Mouse (Mus musculus) kidney, adult 2 months (tissue): ENCODE measurements around the gene Traf3ip2.

Source experiments
- CTCF ChIP-seq: fragments of 200-500 bp; conservative IDR thresholded peaks from 2 replicates; pipeline ENCODE4 v1.5.1; 2011; ENCODE audit warnings: low read depth, mild to moderate bottlenecking, control low read depth, low read length, moderate library complexity, mixed read lengths; ENCODE audit not compliant: insufficient read depth, insufficient read length
- POLR2A ChIP-seq: fragments of 200-500 bp; IDR thresholded peaks from one replicate; pipeline ENCODE4 v1.6.1; 2011; ENCODE audit warnings: low read depth, low read length, control low read depth

DNA sequence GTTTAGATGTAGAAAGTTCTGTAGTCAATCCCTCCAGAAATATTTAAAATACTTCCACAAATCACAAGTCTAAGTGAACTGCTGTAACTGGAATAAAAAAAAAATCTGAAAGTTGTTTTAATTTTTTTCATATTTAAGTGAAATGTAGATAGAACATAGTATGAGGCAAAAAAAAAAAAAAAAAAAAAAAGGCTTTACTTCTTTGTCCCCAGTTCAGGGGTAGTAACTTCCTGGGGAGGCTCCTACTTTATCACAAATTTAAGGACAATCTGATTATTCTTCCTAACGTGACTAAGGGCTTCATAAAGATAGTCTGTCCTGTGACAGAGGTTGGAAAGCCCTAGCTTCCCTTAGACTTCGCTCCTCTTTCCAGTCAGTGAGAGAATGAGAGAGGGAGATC is 79.4 kb downstream of the Traf3ip2 start:
- TF ChIP-seq CTCF, result no peak
- TF ChIP-seq POLR2A, result no peak
